Mouse (Mus musculus): Measurements from ENCODE around the gene Iqsec1. TPM values are rescaled to one million over a fixed set of nuclear protein-coding genes. Genes with fewer than 3 reads are reported as not detected.

Gene Iqsec1
- polyA plus RNA-seq, 1 experiment from 2014 or later = 15.1 TPM

DNA sequence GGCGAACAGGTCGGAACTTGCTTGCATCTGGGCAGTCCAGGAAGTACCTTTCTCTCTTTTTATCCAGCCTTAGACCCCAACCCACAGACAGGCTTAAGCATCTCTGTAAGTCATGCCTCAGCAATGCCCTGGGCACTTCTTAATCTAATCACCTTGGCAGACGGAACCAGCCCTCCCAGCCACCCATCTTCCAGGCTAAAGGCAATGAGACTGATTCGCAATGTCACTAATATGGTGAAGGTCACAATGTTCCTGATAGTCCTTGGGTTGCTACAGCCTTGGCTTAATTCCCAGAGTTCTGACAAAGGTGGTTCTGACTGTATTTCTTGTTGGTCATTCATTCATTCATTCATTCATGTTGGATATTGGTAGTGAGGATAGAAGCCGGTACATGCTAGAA, 378.2 kb downstream of the Iqsec1 start:
- no peaks in the 10 kb centered on the region for H3K9me3 ChIP-seq (ENCODE audit: control insufficient read depth, low read length)
- no peaks in the 10 kb centered on the region for H3K27me3 ChIP-seq (replicated peaks; ENCODE audit: control insufficient read depth, insufficient read depth, low read length)
- no peak overlapping the region for H3K4me3 ChIP-seq (replicated peaks; ENCODE audit: low read length)
- 91% methylated on average over 5 of the region's 5 CpGs for WGBS
- ATAC-seq = no peak
- H3K36me3 ChIP-seq (ENCODE audit: control insufficient read depth, insufficient read depth) = no peaks in the 10 kb centered on the region
- H3K27ac ChIP-seq (ENCODE audit: low read length) = no peak overlapping the region
- no peak overlapping the region for H3K4me2 ChIP-seq (ENCODE audit: low read length)
- H3K9ac ChIP-seq (replicated peaks; ENCODE audit: low read depth, low read length) = no peak overlapping the region
- peaks cover 2% of the 10 kb centered on the region for H3K4me1 ChIP-seq (replicated peaks; ENCODE audit: control insufficient read depth, insufficient read depth, low read length)

DNA sequence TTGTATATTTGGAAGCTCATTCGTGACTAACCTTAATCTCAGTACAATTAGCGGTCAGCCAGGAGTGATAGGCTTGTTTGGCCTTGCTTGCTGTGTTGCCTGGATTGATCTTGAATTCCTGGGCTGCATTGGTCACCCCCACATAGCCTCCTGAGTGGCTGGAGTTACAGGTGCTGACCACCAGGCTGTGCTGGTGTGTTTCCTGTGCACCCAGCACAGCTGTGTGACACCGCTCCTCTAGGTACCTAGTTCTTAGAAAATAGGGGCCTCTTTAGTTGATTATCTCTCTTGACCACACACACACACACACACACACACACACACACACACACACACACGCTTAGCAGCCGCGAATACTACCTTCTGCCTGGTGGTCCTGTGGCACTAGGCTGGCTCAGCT, 380.3 kb downstream of the Iqsec1 start:
- no peaks in the 10 kb centered on the region for H3K9me3 ChIP-seq (ENCODE audit: control insufficient read depth, low read length)
- H3K36me3 ChIP-seq (ENCODE audit: control insufficient read depth, insufficient read depth) = no peaks in the 10 kb centered on the region
- H3K4me1 ChIP-seq (replicated peaks; ENCODE audit: control insufficient read depth, insufficient read depth, low read length) = peaks cover 5% of the 10 kb centered on the region
- WGBS = 58% methylated on average over 6 of the region's 6 CpGs
- H3K27ac ChIP-seq (ENCODE audit: low read length) = no peak overlapping the region
- H3K4me3 ChIP-seq (replicated peaks; ENCODE audit: low read length) = no peak overlapping the region
- H3K4me2 ChIP-seq (ENCODE audit: low read length) = no peak overlapping the region
- no peak overlapping the region for H3K9ac ChIP-seq (replicated peaks; ENCODE audit: low read depth, low read length)
- H3K27me3 ChIP-seq (replicated peaks; ENCODE audit: control insufficient read depth, insufficient read depth, low read length) = no peaks in the 10 kb centered on the region
- no peak for ATAC-seq

DNA sequence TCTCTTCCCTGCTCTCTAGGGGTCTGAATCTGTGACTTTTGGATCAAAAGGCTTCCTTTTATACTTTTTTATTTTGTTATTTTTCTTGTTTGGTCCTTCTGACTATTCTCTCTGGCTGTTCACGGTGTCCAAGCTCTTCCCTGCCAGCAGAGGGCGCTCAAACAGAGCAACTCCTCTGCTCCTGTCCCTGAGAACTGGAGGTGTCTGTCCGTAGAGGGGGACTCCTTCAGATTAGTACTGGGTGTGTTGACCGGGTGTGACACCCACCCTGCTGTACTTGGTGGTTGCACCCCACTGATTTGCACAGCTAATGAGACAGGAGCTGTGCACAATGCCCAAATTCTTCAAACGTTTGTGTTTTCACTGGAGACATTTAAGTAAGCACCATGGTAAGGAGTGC, 381.3 kb downstream of the Iqsec1 start:
- H3K4me1 ChIP-seq (replicated peaks; ENCODE audit: control insufficient read depth, insufficient read depth, low read length) = peaks cover 5% of the 10 kb centered on the region
- 13% methylated on average over 5 of the region's 5 CpGs for WGBS
- ATAC-seq = no peak
- no peaks in the 10 kb centered on the region for H3K36me3 ChIP-seq (ENCODE audit: control insufficient read depth, insufficient read depth)
- no peak overlapping the region for H3K4me2 ChIP-seq (ENCODE audit: low read length)
- H3K9me3 ChIP-seq (ENCODE audit: control insufficient read depth, low read length) = no peaks in the 10 kb centered on the region
- H3K27me3 ChIP-seq (replicated peaks; ENCODE audit: control insufficient read depth, insufficient read depth, low read length) = no peaks in the 10 kb centered on the region
- H3K4me3 ChIP-seq (replicated peaks; ENCODE audit: low read length) = no peak overlapping the region
- no peak overlapping the region for H3K27ac ChIP-seq (ENCODE audit: low read length)
- no peak overlapping the region for H3K9ac ChIP-seq (replicated peaks; ENCODE audit: low read depth, low read length)

DNA sequence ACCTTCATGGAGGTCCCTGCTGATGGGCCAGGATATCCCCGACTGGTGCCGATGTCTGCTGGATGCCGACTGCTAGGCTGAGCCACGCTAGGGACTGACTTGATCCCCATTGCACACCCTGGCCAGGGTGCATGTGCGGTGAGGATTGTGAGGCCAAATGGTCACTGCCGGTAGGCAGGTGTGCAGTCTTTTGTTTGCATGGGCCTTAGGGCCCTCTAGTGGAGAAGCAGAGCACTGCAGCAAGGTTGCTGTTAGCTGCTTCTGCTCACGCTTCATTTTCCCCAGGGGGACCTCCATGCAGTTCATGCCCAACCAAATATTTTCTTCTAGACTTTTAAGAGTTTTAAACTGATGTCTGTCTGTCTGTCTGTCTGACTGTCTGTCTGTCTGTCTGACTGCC, 381.9 kb downstream of the Iqsec1 start:
- Histone ChIP-seq H3K9ac (replicated peaks; ENCODE audit: low read depth, low read length) (no peak overlapping the region), H3K27ac (ENCODE audit: low read length) (no peak overlapping the region), H3K36me3 (ENCODE audit: control insufficient read depth, insufficient read depth) (no peaks in the 10 kb centered on the region), H3K4me1 (replicated peaks; ENCODE audit: control insufficient read depth, insufficient read depth, low read length) (peaks cover 5% of the 10 kb centered on the region), H3K9me3 (ENCODE audit: control insufficient read depth, low read length) (no peaks in the 10 kb centered on the region), H3K4me3 (replicated peaks; ENCODE audit: low read length) (no peak overlapping the region), H3K4me2 (ENCODE audit: low read length) (no peak overlapping the region), H3K27me3 (replicated peaks; ENCODE audit: control insufficient read depth, insufficient read depth, low read length) (no peaks in the 10 kb centered on the region)
- 18% methylated on average over 7 of the region's 7 CpGs for WGBS
- ATAC-seq = no peak

Small RNAs within 50 kb of the gene (microRNA-seq; reads per million reads assigned to microRNA genes)
- gene Gm24816 = not detected

Other genes with a start within 250 kb of the Iqsec1 start
- gene Nup210, start 128.1 kb upstream of the Iqsec1 start, polyA plus RNA-seq (2015; fragmentation: Nextera tagmentation; extraction: Ambion mirVana) = 18.4 and 21.1 TPM in 2 replicates
- gene Hdac11, start 168.0 kb upstream of the Iqsec1 start, polyA plus RNA-seq (2015; fragmentation: Nextera tagmentation; extraction: Ambion mirVana) = 21.0 and 30.7 TPM in 2 replicates
- 17.6 and 20.3 TPM in 2 replicates for gene Fbln2, start 223.8 kb upstream of the Iqsec1 start, polyA plus RNA-seq (2015; fragmentation: Nextera tagmentation; extraction: Ambion mirVana)